Mouse (Mus musculus) heart, adult 10 weeks (tissue): ENCODE data around the gene Apod. TPM values are rescaled to one million over a fixed set of nuclear protein-coding genes. Genes with fewer than 3 reads are reported as not detected.

Experiments used
- polyA plus RNA-seq: library from polyadenylated mRNA; stranded (reverse); fragments of 350-450 nt; fragmentation: Illumina TruSeq; extraction: RNeasy Lipid Tissue Mini Kit (QIAGEN cat#74804); gene quantifications from one replicate; pipeline ENCODE4 v1.2.3, GENCODE M21; 2014; ENCODE audit warnings: low read depth, low replicate concordance

Gene Apod
- 18.4 TPM for polyA plus RNA-seq

DNA sequence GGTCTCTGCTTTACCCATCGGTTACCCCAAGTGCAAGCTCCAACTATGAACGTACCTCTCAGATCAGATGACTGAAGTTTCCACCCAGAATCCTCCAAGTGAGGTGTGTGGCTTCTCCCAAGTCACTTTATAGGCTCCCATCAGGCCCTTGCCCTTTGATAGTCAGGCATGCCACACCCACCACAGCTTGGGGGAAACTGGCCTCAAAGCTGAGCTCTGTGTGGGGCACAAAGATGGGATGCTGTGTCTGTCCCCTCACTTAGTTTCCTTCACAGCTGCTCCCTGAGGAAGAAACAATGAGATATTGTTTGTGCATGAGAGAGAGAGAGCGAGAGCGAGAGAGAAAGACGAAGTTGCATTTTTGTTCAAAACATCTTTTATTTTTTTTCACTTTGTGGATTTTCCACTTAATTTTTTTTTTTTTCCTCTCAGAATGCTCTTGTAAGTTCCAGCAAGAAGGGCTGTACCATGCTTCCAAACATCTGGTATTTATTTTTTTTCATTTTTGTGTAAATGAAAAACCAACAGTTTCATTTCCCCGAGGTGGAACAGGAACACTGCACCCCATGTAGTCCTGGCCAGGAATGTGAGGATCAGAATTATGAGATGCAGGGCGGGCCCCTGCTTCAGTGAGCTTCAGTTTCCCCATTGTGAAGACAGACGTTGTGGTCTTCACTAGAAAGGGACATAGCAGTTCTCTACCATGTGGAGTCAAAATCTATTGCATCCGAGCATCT is at the start of gene Apod:
Gene Apod, minus strand, starts transcription at position 312 of the 737 bp plus-strand sequence.

DNA sequence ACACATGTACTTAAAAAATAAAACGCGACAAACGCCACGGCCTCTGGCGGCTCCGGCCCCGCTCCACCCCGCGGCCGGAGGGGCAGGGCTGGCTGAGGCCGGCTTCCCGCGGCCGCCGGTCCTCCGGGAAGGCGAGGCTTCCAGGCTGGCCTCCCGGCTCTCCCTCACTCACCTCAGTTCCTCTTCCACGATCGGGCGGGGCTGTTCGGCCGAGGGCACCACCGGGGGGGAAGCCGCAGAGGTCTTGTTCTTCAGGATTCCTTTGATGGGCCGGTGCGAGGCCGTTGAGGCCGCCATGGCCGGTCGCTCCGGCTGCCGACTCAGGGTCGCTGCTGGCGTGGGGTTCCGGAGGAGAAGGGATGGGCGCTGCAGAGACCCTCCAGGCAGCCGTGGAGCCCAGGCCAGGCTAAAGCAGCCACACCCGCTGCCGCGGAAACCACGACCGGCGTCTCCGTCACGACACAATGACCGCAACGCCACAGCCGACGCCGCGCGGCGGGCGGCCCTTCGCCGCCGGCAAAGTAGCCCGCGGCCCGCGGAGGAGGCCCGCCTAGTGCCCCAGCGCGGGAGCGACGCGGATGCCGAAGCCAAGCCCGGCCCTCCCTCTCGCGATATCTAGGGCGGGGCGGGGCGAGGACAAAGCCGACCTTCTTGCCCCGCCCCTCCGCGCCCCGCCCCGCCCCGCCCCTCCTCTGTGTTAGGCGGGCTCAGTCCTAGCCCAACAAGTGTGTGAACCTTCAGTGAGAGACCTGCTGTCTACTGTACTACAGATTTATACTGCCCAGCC is 39.7 kb downstream of the Apod start, which contains the start of gene Ppp1r2:
Gene Ppp1r2, minus strand, starts transcription at position 604 of the 787 bp plus-strand sequence.

Other genes starting within 250 kb of the Apod start
- 11.8 TPM for gene Xxylt1, start 233.4 kb downstream of the Apod start, polyA plus RNA-seq
- 11.7 TPM for gene Acap2, start 113.6 kb downstream of the Apod start, polyA plus RNA-seq
- gene Ppp1r2, start 39.5 kb downstream of the Apod start, polyA plus RNA-seq, result 94.5 TPM
- gene Bdh1, start 107.5 kb upstream of the Apod start, polyA plus RNA-seq, result 96.1 TPM